16 mouse cellular contexts compared by ENCODE assay signal in the genomic region with DNA sequence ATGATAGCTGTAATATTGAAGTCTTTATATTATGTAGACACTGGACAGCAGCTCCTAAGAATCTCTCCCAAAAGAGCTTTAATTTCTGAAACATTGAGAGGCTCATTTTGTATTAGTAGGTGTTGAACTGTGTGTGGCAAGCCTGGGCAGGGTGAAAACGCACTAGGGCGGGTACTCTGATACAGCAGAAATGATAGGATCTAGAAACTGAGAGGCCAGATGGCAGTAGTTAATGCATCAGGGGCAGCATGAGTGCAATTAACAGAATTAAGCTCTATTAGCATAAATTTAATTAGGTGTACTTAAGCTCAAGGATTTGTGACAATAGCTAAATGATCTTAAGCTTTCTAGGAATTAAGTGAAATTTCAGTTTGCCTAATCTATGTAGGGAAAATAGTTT.
DNase-seq lines count a peak whose midpoint lies in the region; ATAC-seq and TF ChIP-seq lines count a peak whose summit lies in the region.
"Had no signal": no experiment of that assay in that cellular context is flagged by ENCODE, and none has a peak within 500 bp of the region (broad histone marks: within the 10 kb centered on the region; RNA-seq: fewer than 3 reads in every experiment).

No protein-coding gene starts in this region.

- no peak overlapping the region for H3K9ac ChIP-seq in forebrain, embryonic 13.5 days
- no peak overlapping the region for H3K9ac ChIP-seq in forebrain, postnatal 0 days
- H3K9ac ChIP-seq in neural tube, embryonic 14.5 days (replicated peaks; ENCODE audit: low read depth, low read length): no peak overlapping the region
- H3K9ac ChIP-seq: embryonic facial prominence, embryonic 13.5 days; liver, embryonic 14.5 days had no signal

- H3K27ac ChIP-seq in left cerebral cortex, adult 2 months: no peak overlapping the region
- H3K27ac ChIP-seq in forebrain, embryonic 13.5 days: no peak overlapping the region
- no peak overlapping the region for H3K27ac ChIP-seq in forebrain, postnatal 0 days (ENCODE audit: low read depth, low read length)
- no peak overlapping the region for H3K27ac ChIP-seq in neural tube, embryonic 14.5 days (ENCODE audit: low read depth, low read length)
- H3K27ac ChIP-seq: embryonic facial prominence, embryonic 13.5 days; liver, embryonic 14.5 days had no signal

- no peaks in the 10 kb centered on the region for H3K36me3 ChIP-seq in forebrain, embryonic 13.5 days (ENCODE audit: poor library complexity, severe bottlenecking)
- no peaks in the 10 kb centered on the region for H3K36me3 ChIP-seq in forebrain, postnatal 0 days (ENCODE audit: insufficient read depth)
- H3K36me3 ChIP-seq in neural tube, embryonic 14.5 days (ENCODE audit: control insufficient read depth, insufficient read depth, low read length): no peaks in the 10 kb centered on the region
- H3K36me3 ChIP-seq: embryonic facial prominence, embryonic 13.5 days had no signal

- 28% methylated on average over 2 of the region's 2 CpGs for WGBS in forebrain, embryonic 13.5 days
- WGBS in forebrain, postnatal 0 days: 17% methylated on average over 2 of the region's 2 CpGs
- 29% methylated on average over 2 of the region's 2 CpGs for WGBS in neural tube, embryonic 14.5 days

- intact Hi-C loops in left cerebral cortex, postnatal 4 days (cut with DNase I): no loop called here
- intact Hi-C loops in left cerebral cortex, adult 2 months (cut with DNase I): no loop called here

- no peak overlapping the region for H3K4me3 ChIP-seq in left cerebral cortex, adult 2 months
- H3K4me3 ChIP-seq in forebrain, embryonic 13.5 days: no peak overlapping the region
- H3K4me3 ChIP-seq in forebrain, postnatal 0 days (ENCODE audit: low read depth, low read length): no peak overlapping the region
- H3K4me3 ChIP-seq in neural tube, embryonic 14.5 days (ENCODE audit: low read depth, low read length): no peak overlapping the region
- H3K4me3 ChIP-seq: embryonic facial prominence, embryonic 13.5 days; myocyte had no signal

- TF ChIP-seq CTCF in left cerebral cortex, adult 2 months (IDR thresholded peaks at IDR 0.05): no peak
- TF ChIP-seq CTCF in forebrain, postnatal 0 days (IDR thresholded peaks at IDR 0.05; ENCODE audit: low read depth): no peak

- no peak overlapping the region for H3K4me2 ChIP-seq in forebrain, embryonic 13.5 days
- H3K4me2 ChIP-seq in forebrain, postnatal 0 days (ENCODE audit: low read depth): no peak overlapping the region
- no peak overlapping the region for H3K4me2 ChIP-seq in neural tube, embryonic 14.5 days (ENCODE audit: low read depth, low read length)
- H3K4me2 ChIP-seq: embryonic facial prominence, embryonic 13.5 days; heart, embryonic 11.5 days had no signal

- no peaks in the 10 kb centered on the region for H3K27me3 ChIP-seq in forebrain, embryonic 13.5 days
- H3K27me3 ChIP-seq in forebrain, postnatal 0 days (ENCODE audit: insufficient read depth, low read length): no peaks in the 10 kb centered on the region
- H3K27me3 ChIP-seq in neural tube, embryonic 14.5 days (ENCODE audit: control insufficient read depth, insufficient read depth, low read length): no peaks in the 10 kb centered on the region
- H3K27me3 ChIP-seq: embryonic facial prominence, embryonic 13.5 days had no signal

- ATAC-seq in forebrain, embryonic 13.5 days: peak; percentile 96
- ATAC-seq in forebrain, postnatal 0 days: no peak
- peak; percentile 88; the same call in 1 of the 2 replicates for ATAC-seq in neural tube, embryonic 14.5 days (ENCODE audit: low read depth)
- no peak for ATAC-seq in CD4-positive, CD25-positive, alpha-beta regulatory T cell, adult 4 months

- H3K4me1 ChIP-seq in forebrain, embryonic 13.5 days: no peaks in the 10 kb centered on the region
- no peaks in the 10 kb centered on the region for H3K4me1 ChIP-seq in forebrain, postnatal 0 days (ENCODE audit: insufficient read depth)
- no peaks in the 10 kb centered on the region for H3K4me1 ChIP-seq in neural tube, embryonic 14.5 days (ENCODE audit: control insufficient read depth, insufficient read depth, low read length)
- H3K4me1 ChIP-seq: embryonic facial prominence, embryonic 13.5 days had no signal

- no peaks in the 10 kb centered on the region for H3K9me3 ChIP-seq in forebrain, embryonic 13.5 days (replicated peaks)
- no peaks in the 10 kb centered on the region for H3K9me3 ChIP-seq in forebrain, postnatal 0 days (ENCODE audit: low read length)
- H3K9me3 ChIP-seq in neural tube, embryonic 14.5 days (ENCODE audit: control insufficient read depth, low read length): no peaks in the 10 kb centered on the region
- H3K9me3 ChIP-seq: embryonic facial prominence, embryonic 13.5 days had no signal

- peak; percentile 2 for DNase-seq in left cerebral cortex, postnatal 4 days
- DNase-seq in left cerebral cortex, adult 2 months (ENCODE audit: extremely low spot score in 1 of 2, low spot score in 2 of 2): no peak
- DNase-seq in forebrain, postnatal 0 days: peak; percentile 4
- no peak for DNase-seq in testis, postnatal 10 days (ENCODE audit: low spot score)
- DNase-seq: adrenal gland, adult 2 months; cerebellum, adult 9-10 months; heart, postnatal 10 days; kidney, adult 11 months; thymus, postnatal 36 days had no signal

Comparison
In these comparisons a context has a peak if more than half of its experiments do, and no peak if none do; other contexts are left out.
1. DNase-seq: peak in left cerebral cortex, postnatal 4 days (single experiment) and forebrain, postnatal 0 days (single experiment); none in left cerebral cortex, adult 2 months (0 of 2) and testis, postnatal 10 days (single experiment).
2. ATAC-seq: peak in forebrain, embryonic 13.5 days (single experiment) and neural tube, embryonic 14.5 days (single experiment); none in forebrain, postnatal 0 days (single experiment) and CD4-positive, CD25-positive, alpha-beta regulatory T cell, adult 4 months (single experiment).